Mouse (Mus musculus): ENCODE measurements at regions not wholly inside any gene's neighbourhood (a gene's known extent, or its start where the extent isn't known, plus 50 kb on each side); places are given as distances from the start of the nearest gene placed in this dataset.
A peak's percentile ranks its signal among the peaks of the same experiment; 100 is the strongest.

DNA sequence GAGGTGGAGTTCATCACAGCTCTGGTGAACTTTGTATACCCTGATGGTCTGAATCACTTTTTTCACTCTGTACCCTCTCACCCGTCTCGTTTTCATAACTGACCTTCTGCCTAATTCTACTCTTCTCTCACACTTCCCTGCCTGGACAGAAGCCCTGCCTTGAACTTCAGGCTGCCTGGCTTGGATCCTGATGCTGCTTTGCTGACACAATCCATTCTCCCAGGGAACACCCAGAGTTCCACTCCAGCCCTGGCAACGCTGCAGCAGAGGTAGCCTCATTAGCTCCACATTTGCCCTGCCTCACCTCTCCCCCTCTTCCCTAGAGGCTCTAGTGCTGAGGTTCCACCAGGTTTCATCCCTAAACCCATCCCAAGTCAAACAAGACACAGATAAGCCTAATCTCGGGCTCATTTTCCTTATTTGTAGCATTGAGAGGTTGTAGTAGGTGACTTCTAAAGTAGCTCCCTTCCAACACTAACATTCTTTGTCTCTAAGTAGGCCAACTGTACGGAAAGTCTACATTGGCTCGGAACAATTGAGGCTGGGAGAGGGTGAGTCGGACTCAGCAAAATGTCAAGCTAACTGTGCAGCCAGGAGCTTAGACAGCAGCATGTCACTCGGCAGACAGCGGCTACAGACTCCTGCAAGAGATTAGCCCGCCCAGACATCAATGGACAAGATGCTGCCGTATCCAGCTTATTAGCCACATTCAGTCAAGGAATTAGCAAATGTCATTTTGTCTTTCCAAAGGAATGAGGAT lies 60.0 kb upstream of the Eed start:
- Histone ChIP-seq H3K9ac (ENCODE audit: low read length) (no peak overlapping the region), H3K36me3 (ENCODE audit: control insufficient read depth, insufficient read depth, low read length) (no peaks in the 10 kb centered on the region), H3K4me1 (ENCODE audit: control insufficient read depth in 2 of 2, insufficient read depth in 2 of 2, low read length in 2 of 2) (peaks cover 5 to 11% of the 10 kb centered on the region in 2 experiments; a peak in 2 of 4 replicates), H3K4me3 (ENCODE audit: control insufficient read depth in 1 of 2, insufficient read depth in 1 of 2, low read depth in 1 of 2, low read length in 2 of 2) (no peak overlapping the region), H3K9me3 (ENCODE audit: control insufficient read depth, low read length) (0 out of 2 replicates have a peak, but pooled peaks cover 2% of the 10 kb centered on the region), H3K27me3 (ENCODE audit: control insufficient read depth, insufficient read depth, low read length) (no peaks in the 10 kb centered on the region), H3K4me2 (ENCODE audit: low read length) (no peak overlapping the region), H3K27ac (replicated peaks in 1 of 2; ENCODE audit: control insufficient read depth in 1 of 2, insufficient read depth in 1 of 2, low read depth in 2 of 2, low read length in 2 of 2) (peak overlapping the region in 1 of 2 experiments; percentile 21; a peak in 1 of 4 replicates)
- WGBS: 33% methylated on average over 11 of the region's 11 CpGs
- ATAC-seq (ENCODE audit: insufficient number of reproducible peaks, insufficient read depth, low FRiP score, low read depth): 0 out of 2 replicates have a peak, but pooled peaks have one; percentile 43

GRCm38 (mm10) chr7:90041565-90042024 lies 60.8 kb upstream of the Eed start:
- Histone ChIP-seq H3K4me1 (ENCODE audit: control insufficient read depth in 2 of 2, insufficient read depth in 2 of 2, low read length in 2 of 2) (peaks cover 5 to 11% of the 10 kb centered on the region in 2 experiments; a peak in 2 of 4 replicates), H3K27me3 (ENCODE audit: control insufficient read depth, insufficient read depth, low read length) (no peaks in the 10 kb centered on the region), H3K4me2 (ENCODE audit: low read length) (no peak overlapping the region), H3K4me3 (ENCODE audit: control insufficient read depth in 1 of 2, insufficient read depth in 1 of 2, low read depth in 1 of 2, low read length in 2 of 2) (no peak overlapping the region), H3K9me3 (ENCODE audit: control insufficient read depth, low read length) (0 out of 2 replicates have a peak, but pooled peaks cover 2% of the 10 kb centered on the region), H3K9ac (ENCODE audit: low read length) (no peak overlapping the region), H3K36me3 (ENCODE audit: control insufficient read depth, insufficient read depth, low read length) (no peaks in the 10 kb centered on the region), H3K27ac (replicated peaks in 1 of 2; ENCODE audit: control insufficient read depth in 1 of 2, insufficient read depth in 1 of 2, low read depth in 2 of 2, low read length in 2 of 2) (peak overlapping the region in 1 of 2 experiments; percentile 21; a peak in 2 of 4 replicates)
- no peak for ATAC-seq (ENCODE audit: insufficient number of reproducible peaks, insufficient read depth, low FRiP score, low read depth)
- WGBS: 65% methylated on average over 5 of the region's 5 CpGs

DNA sequence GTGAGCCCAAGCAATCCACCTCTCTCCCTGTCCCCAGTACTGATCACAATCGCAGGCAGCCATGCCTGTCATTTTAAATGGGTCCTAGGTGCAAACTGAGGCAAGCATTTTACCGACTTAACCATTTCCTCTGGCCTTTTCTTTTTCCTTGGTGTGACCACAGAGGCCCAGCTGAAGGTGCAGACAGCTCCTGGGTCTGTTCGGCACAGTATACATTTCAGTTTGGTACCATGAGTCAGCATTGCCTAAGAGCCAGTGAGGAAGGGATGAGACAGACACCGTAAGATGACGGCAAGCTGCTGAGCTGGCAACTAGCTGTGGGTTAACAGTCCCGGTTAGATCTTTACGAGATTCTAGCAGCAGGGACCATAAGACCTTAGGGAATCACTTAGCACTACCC lies 61.6 kb upstream of the Eed start:
- no peak for ATAC-seq (ENCODE audit: insufficient number of reproducible peaks, insufficient read depth, low FRiP score, low read depth)
- WGBS: 80% methylated on average over 7 of the region's 7 CpGs
- Histone ChIP-seq H3K4me3 (ENCODE audit: control insufficient read depth in 1 of 2, insufficient read depth in 1 of 2, low read depth in 1 of 2, low read length in 2 of 2) (no peak overlapping the region), H3K4me1 (ENCODE audit: control insufficient read depth in 2 of 2, insufficient read depth in 2 of 2, low read length in 2 of 2) (peaks cover 5 to 11% of the 10 kb centered on the region in 2 experiments; a peak in 2 of 4 replicates), H3K9me3 (ENCODE audit: control insufficient read depth, low read length) (no peaks in the 10 kb centered on the region), H3K9ac (ENCODE audit: low read length) (no peak overlapping the region), H3K4me2 (ENCODE audit: low read length) (no peak overlapping the region), H3K27ac (replicated peaks in 1 of 2; ENCODE audit: control insufficient read depth in 1 of 2, insufficient read depth in 1 of 2, low read depth in 2 of 2, low read length in 2 of 2) (no peak overlapping the region), H3K36me3 (ENCODE audit: control insufficient read depth, insufficient read depth, low read length) (no peaks in the 10 kb centered on the region), H3K27me3 (ENCODE audit: control insufficient read depth, insufficient read depth, low read length) (no peaks in the 10 kb centered on the region)

DNA sequence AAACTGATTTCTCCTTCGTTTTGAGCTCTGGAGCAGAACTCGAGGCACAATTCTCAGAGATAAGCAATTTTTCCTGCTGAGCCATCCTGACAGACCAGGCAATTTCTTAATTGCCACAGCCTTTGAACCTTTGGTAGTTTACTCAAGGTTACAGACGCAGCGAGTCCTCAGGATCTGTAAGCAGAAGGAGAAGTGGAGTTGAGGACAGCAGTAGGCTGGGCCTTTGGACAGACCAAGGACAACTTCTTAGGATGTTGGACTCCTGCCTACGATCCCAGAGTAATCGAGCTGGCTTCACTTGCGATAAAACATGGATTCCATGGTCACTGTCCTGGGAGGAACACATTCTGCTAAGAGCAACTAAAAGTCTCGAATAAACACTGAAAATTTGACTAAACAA lies 62.7 kb upstream of the Eed start:
- no peak for ATAC-seq (ENCODE audit: insufficient number of reproducible peaks, insufficient read depth, low FRiP score, low read depth)
- Histone ChIP-seq H3K27me3 (ENCODE audit: control insufficient read depth, insufficient read depth, low read length) (no peaks in the 10 kb centered on the region), H3K4me2 (ENCODE audit: low read length) (no peak overlapping the region), H3K4me3 (ENCODE audit: control insufficient read depth in 1 of 2, insufficient read depth in 1 of 2, low read depth in 1 of 2, low read length in 2 of 2) (no peak overlapping the region), H3K36me3 (ENCODE audit: control insufficient read depth, insufficient read depth, low read length) (no peaks in the 10 kb centered on the region), H3K9ac (ENCODE audit: low read length) (no peak overlapping the region), H3K9me3 (ENCODE audit: control insufficient read depth, low read length) (no peaks in the 10 kb centered on the region), H3K4me1 (ENCODE audit: control insufficient read depth in 2 of 2, insufficient read depth in 2 of 2, low read length in 2 of 2) (peaks cover 5 to 11% of the 10 kb centered on the region in 2 experiments; a peak in 2 of 4 replicates), H3K27ac (replicated peaks in 1 of 2; ENCODE audit: control insufficient read depth in 1 of 2, insufficient read depth in 1 of 2, low read depth in 2 of 2, low read length in 2 of 2) (no peak overlapping the region)
- 74% methylated on average over 8 of the region's 8 CpGs for whole genome bisulfite sequencing

DNA sequence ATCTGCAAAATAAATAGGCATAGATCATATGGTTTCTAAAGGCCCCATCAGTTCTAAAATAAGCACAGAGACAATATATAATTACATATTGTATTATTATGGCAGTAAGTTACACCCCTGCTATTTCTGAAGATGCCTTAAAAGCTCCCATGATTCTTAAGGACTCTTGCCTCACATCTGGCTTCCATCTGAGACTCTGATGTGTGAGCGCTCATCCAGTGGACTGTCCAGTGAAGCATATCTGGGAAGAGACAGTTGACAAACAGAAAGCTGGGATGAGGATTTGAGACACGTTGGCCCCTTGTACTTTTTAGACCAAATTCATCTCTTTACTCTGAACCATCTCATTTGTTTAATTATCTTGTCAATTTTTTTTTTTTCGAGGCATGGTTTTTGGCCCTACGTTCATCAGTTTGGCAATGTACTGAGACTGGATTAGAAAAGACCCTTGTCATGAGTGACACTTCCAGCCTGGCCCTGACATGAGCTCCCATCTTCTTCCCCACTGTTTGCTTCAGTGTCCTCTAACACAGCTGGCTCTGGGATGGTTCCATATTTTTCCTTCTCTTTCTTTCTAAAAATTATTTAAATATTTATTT lies 63.4 kb upstream of the Eed start:
- Histone ChIP-seq H3K27me3 (ENCODE audit: control insufficient read depth, insufficient read depth, low read length) (no peaks in the 10 kb centered on the region), H3K4me3 (ENCODE audit: control insufficient read depth in 1 of 2, insufficient read depth in 1 of 2, low read depth in 1 of 2, low read length in 2 of 2) (no peak overlapping the region), H3K4me1 (ENCODE audit: control insufficient read depth in 2 of 2, insufficient read depth in 2 of 2, low read length in 2 of 2) (peaks cover 5 to 11% of the 10 kb centered on the region in 2 experiments; a peak in 2 of 4 replicates), H3K4me2 (ENCODE audit: low read length) (no peak overlapping the region), H3K27ac (replicated peaks in 1 of 2; ENCODE audit: control insufficient read depth in 1 of 2, insufficient read depth in 1 of 2, low read depth in 2 of 2, low read length in 2 of 2) (no peak overlapping the region), H3K9me3 (ENCODE audit: control insufficient read depth, low read length) (no peaks in the 10 kb centered on the region), H3K36me3 (ENCODE audit: control insufficient read depth, insufficient read depth, low read length) (no peaks in the 10 kb centered on the region), H3K9ac (ENCODE audit: low read length) (no peak overlapping the region)
- 82% methylated on average over 4 of the region's 4 CpGs for WGBS
- no peak for ATAC-seq (ENCODE audit: insufficient number of reproducible peaks, insufficient read depth, low FRiP score, low read depth)

GRCm38 (mm10) chr7:90045208-90045800 lies 64.5 kb upstream of the Eed start:
- Histone ChIP-seq H3K27me3 (ENCODE audit: control insufficient read depth, insufficient read depth, low read length) (no peaks in the 10 kb centered on the region), H3K9ac (ENCODE audit: low read length) (no peak overlapping the region), H3K9me3 (ENCODE audit: control insufficient read depth, low read length) (no peaks in the 10 kb centered on the region), H3K4me2 (ENCODE audit: low read length) (no peak overlapping the region), H3K36me3 (ENCODE audit: control insufficient read depth, insufficient read depth, low read length) (no peaks in the 10 kb centered on the region), H3K27ac (replicated peaks in 1 of 2; ENCODE audit: control insufficient read depth in 1 of 2, insufficient read depth in 1 of 2, low read depth in 2 of 2, low read length in 2 of 2) (no peak overlapping the region), H3K4me1 (ENCODE audit: control insufficient read depth in 2 of 2, insufficient read depth in 2 of 2, low read length in 2 of 2) (peaks cover 5 to 11% of the 10 kb centered on the region in 2 experiments; a peak in 2 of 4 replicates), H3K4me3 (ENCODE audit: control insufficient read depth in 1 of 2, insufficient read depth in 1 of 2, low read depth in 1 of 2, low read length in 2 of 2) (no peak overlapping the region)
- 81% methylated on average over 4 of the region's 4 CpGs for WGBS
- ATAC-seq (ENCODE audit: insufficient number of reproducible peaks, insufficient read depth, low FRiP score, low read depth): no peak

DNA sequence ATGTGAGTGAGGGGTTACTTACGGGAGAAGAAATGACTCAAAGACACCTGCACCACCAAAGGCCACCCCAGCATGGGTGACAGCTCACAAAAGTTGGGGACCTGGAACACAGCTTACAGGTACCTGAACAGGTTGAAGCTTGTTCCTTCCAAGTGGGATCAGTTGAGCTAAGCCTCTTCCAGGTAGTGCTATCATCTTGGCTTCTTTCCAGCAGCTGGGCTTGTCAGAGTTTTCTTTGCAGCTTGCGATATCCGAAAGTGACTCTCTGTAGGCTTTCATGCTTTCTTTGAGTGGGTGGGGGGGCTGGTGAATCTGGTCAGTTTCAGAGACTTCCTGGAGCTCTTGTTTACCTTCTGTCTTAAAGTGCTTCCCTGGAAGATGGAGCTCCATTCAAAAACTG lies 65.4 kb upstream of the Eed start:
- no peak for ATAC-seq (ENCODE audit: insufficient number of reproducible peaks, insufficient read depth, low FRiP score, low read depth)
- H3K27ac ChIP-seq (replicated peaks in 1 of 2; ENCODE audit: control insufficient read depth in 1 of 2, insufficient read depth in 1 of 2, low read depth in 2 of 2, low read length in 2 of 2): no peak overlapping the region

More for the DNA sequence above, 65.4 kb upstream of the Eed start:
- Histone ChIP-seq H3K4me2 (ENCODE audit: low read length) (no peak overlapping the region), H3K4me1 (ENCODE audit: control insufficient read depth in 2 of 2, insufficient read depth in 2 of 2, low read length in 2 of 2) (0 out of 4 replicates have a peak, but pooled peaks cover 0 to 4% of the 10 kb centered on the region in 2 experiments), H3K9me3 (ENCODE audit: control insufficient read depth, low read length) (no peaks in the 10 kb centered on the region), H3K36me3 (ENCODE audit: control insufficient read depth, insufficient read depth, low read length) (no peaks in the 10 kb centered on the region), H3K27me3 (ENCODE audit: control insufficient read depth, insufficient read depth, low read length) (no peaks in the 10 kb centered on the region), H3K4me3 (ENCODE audit: control insufficient read depth in 1 of 2, insufficient read depth in 1 of 2, low read depth in 1 of 2, low read length in 2 of 2) (no peak overlapping the region), H3K9ac (ENCODE audit: low read length) (no peak overlapping the region)
- 72% methylated on average over 3 of the region's 3 CpGs for WGBS

Data from heart, embryonic 14.5 days (tissue).